Mouse (Mus musculus) mouse trophoblast stem cell (cell line): ENCODE data around the gene Akp3.

Source experiments
- in situ Hi-C, 2 experiments: fragments of 300-500 bp; cut with MseI, MboI; formaldehyde crosslinking; loops; 2 replicates in 1 of 2; 3 replicates in 1 of 2; pipeline ENCODE4 v1.15.1; 2025

The Akp3 gene

DNA sequence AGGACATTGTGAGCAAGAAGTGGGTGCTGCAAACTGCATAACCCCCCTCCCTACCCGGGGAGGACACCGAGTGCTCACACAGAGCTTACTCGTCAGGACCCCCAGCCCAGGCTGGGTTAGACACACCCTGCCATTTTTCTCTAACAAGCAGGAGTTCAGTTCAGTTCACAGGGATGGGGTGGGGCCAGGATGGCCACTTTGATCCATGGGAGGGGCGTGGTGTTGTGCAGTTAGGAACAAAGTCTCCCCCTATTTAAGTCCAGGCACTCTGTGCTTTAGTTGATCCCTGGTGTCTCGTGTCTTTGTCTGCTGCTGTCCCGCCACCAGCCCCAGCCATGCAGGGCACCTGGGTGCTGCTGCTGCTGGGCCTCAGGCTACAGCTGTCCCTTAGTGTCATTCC, at the start of gene Akp3:
Gene Akp3, plus strand, starts transcription at position 301 of the 400 bp plus-strand sequence.
- in situ Hi-C loops, result no loop called here

DNA sequence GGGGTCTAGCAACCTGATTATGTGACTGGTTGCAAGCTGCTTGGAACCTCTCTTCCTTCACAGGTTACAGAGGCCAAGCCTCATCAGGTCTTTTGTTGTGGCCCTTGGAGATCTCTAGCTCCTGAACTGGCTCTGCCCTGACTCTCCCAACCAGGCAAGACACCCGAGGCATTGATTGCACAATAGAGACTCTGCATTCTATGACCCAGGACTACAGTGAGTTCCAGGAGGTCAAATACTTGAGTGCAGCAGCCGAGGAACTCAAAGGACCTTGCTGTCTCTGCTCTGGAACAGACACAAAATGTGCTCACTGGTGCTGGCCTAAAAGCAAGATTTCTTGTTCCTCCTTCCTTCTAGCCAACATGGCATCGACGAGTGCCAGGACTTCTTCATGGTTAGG, 38.6 kb upstream of the Akp3 start:
- in situ Hi-C loops, result no loop called here

DNA sequence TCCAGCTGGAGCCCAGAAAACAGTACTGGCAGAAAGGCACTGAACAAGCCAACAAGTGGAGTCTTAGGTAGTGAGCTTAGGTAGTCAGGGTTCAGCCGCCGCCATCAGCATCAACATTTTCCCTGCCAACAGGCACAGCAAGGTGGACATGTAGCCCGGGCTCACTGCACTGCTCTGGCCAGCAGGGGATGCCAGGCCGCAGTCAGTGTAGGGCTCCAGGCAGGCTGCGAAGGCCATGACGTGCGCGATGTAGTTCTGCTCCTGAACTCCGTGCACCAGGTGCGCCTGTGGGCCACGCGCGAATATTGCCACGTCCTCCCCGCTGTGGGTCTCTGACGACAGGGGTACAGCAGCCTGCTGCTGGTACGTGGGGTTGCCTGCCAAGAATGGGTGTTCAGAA, 37.8 kb upstream of the Akp3 start:
- in situ Hi-C loops, result no loop called here

DNA sequence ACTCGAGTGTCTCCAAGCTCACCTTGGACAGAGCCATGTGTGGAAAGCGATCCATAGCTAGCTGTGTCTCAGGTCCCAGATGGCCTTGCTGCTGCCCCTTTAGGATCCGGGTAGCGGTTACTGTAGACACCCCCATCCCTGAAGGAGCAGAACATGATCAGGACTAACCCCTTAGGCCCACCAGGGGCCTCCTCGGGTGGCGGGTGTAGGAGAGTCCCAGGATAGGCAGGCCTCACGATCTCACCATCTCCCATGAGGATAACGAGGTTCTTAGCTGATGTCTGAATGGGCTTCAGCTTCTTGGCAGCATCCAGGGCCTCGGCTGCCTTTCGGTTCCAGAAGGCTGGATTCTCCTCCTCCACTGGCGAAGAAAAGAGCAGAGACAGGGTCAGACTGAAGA, 35.5 kb upstream of the Akp3 start:
- in situ Hi-C loops, result no loop called here

DNA sequence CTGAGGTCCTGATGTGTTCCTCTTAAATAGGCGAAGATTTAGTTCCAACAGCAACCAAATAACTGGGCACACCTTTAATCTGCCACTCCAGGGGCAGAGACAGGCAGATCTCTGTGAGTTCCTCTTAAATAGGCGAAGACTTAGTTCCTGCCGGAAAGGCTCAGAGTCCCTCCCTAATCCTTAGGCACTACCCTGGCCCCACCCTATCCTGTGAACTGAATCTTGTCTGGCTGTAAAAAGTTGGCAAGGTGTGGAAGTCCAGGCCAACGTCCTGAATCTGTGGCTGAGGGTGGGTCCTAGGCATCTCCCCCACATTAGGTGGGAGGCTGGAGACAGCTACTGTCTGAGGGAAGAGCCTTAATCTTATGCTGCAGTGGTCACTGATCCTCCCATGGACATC, 34.9 kb upstream of the Akp3 start, which contains the start of gene Alppl2:
Gene Alppl2, minus strand, starts transcription at position 101 of the 400 bp plus-strand sequence.
- in situ Hi-C loops, result no loop called here

DNA sequence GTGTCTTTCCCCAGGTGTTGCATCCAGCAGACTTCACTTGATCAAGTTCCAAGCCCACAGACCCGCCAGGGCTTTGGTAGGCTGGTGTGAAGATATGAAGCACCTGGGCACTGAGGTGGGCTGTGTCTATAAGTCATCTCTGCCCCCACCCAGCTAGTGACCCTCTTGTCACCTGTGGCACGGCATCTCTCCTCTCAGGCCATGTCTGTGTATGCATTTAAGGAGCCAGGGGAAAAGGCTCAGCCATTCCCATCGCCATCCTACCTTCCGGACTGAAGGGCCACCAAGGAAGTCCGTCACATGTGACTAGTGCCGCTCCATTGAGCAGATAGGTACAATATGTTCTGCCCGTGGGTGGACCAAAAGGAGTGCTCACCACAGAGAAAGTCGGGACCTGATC, 29.1 kb upstream of the Akp3 start:
- in situ Hi-C loops, result no loop called here

DNA sequence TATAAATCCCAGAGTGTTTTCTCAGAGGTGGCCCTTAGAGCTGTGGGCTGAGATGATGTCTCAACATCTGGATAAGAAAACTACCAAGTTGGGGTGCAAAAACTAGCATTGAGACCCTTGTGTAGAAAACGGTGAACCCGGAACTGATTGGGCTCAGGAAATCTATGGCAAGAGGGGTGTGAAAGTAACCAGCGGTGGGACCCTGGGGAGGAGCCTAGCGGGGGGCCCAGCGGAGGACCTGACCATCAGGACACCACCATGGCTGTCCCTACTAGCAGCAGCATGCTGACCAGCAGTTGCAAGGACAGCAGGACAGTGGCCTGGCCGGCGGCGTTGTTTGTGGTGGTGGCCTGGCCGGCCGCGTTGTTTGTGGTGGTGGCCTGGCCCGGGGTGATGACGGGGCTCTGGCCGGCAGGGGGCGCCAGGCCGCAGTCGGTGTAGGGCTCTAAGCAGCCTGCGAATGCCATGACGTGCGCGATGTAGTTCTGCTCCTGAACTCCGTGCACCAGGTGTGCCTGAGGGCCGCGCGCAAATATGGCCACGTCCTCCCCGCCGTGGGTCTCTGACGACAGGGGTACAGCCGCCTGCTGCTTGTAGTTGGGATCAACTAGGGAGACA, 26.3 kb upstream of the Akp3 start:
- in situ Hi-C loops, result no loop called here

DNA sequence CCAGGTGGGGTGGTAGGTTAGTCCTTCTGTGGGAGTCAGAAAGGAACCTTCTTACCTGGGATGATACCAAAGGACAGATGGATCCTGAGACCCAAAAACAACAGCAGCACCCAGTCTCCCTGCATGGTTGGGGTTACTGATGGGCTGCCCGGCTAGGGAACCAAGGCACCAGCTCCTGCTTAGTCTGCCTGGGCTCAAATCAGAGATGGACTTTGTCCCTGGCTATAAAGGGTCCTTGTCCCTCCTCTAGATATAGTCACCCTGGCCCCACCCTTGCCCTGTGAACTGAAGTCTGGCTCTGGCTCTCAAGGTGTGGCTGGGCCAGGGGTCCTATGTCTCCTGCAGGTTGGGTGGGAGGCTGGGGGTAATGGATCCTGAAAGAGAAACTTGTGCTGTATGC, 23.4 kb upstream of the Akp3 start, which contains the start of gene Alpi:
Gene Alpi, minus strand, starts transcription at position 196 of the 400 bp plus-strand sequence.
- in situ Hi-C loops, result no loop called here

DNA sequence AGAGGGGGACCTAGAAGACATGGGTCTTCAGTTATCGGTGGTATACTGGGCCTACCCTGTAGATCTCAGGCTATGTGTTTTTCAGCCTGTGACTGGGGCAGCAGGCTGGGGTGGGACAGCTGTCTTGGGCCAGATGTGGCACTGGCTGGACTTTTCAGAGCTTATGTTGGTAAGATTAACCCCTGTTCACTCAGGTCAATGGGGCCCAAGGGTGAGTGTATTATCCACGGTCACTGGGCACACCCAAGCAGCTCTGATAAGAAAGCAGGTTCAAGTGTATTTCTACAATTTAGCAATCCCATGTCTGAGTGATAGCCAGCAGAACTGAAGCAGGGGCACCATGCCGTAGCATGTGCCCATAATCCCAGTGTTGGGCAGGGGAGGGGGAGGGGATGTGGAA, 22.7 kb upstream of the Akp3 start:
- in situ Hi-C loops, result no loop called here

DNA sequence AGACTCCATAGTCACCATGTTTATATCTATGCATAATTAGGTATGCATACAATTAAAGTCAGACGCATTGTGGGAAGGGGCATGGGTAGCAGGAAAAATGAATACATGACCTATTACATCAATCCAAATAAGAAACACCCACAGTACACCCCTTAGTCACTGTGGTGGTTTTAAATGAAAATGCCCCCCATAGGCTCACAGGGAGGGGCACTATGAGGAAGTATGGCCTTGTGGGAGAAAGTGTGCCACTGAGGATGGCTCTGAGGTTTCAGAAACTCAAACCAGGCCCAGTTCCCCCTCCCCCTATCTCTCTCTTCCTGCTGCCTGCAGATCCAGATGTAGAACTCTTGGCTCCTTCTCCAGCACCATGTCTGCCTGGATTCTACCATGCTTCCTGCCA, 20.8 kb upstream of the Akp3 start:
- in situ Hi-C loops, result no loop called here

DNA sequence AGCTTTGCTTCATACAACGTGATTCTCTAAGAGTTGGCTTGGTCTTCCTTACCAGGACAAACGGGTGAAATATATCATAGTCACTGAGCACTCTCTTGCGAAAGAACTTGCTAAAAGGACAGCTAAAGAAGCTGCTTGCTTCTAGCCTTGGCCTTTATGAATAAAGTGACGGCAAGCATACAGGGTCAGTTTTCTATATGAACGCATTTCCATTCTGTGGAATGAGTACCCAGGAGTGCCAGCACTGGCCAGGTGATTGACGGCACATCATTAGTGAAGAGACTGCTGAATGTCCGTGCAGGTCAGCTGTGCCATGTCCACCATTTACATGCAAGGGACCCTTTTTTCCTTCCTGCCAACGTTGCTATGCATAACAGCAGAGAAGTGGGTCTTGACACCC, 18.2 kb upstream of the Akp3 start:
- in situ Hi-C loops, result loop anchor here in 1 of 2 experiments (5.0 kb wide), 1 partner anchor 76 kb away; the partner anchor contains the start of gene Prss56

DNA sequence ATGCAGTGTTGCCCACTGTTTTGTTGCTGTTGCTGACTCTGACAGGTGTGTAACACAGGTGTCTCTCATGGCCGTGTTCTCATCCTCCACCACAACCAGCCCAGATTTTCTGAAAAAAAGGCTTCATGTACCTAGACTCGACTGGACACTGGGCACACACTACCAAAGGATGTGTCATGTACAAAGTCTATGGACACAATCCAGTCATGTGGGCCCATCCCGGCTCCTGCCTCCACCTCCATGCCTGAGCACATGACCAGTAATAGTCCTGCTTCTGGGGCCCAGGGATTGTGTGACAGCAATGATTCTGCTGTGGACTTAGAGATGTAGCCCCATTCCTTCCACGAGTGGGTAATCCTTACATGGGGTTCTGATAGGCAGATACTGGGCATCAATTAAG, 16.2 kb upstream of the Akp3 start:
- in situ Hi-C loops, result loop anchor here in 1 of 2 experiments (5.0 kb wide), 1 partner anchor 74 kb away; the partner anchor contains the start of gene Prss56

DNA sequence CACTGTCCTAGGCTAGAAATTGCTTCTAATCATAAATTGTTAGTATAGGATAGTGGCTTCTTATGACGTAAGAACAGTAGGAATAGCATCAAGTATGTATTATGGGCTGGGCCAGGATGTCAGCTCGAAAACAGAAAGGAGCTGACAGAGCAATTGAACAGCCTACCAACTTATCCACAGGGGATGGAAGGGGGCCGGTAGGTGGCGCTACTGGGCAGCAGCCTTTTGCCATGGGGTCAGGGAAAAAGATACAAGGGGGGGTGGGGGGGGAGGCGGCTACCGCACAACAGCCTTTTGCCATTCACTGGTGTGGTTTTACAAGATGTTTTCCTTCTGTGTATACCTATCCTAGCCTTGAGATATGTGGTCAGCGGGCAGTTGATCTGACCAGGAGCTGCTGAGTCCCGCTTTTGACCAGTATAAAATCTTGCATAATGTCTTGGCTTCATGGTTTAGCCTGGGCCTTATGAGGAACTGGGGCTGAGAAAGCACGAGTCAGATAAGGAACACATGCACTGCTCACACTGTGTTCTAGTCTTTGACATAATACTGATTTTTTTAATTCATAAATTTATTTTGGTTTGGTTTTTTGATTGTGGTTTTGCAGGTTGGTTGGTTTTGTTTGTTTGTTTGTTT, 12.9 kb upstream of the Akp3 start:
- in situ Hi-C loops, result no loop called here

DNA sequence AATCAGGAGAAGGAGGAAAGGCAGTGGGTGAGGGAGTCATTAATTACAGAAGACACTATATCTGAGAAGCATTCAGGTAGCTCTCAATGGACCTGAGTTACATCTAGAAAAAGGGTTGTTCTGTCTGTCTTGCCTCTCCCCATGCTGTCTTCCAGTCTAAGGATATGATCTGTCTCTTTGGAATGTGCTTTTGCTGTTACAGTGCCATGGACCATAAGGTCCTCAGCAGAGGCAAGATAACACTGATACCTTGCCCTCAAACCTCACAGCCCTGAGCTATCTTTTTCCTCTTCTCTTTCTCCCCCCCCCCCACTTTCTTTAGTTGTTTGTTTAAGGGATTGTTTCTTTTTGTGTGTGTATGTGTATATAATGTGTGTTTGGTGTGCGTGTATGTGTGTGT, 10.0 kb upstream of the Akp3 start:
- in situ Hi-C loops, result no loop called here

DNA sequence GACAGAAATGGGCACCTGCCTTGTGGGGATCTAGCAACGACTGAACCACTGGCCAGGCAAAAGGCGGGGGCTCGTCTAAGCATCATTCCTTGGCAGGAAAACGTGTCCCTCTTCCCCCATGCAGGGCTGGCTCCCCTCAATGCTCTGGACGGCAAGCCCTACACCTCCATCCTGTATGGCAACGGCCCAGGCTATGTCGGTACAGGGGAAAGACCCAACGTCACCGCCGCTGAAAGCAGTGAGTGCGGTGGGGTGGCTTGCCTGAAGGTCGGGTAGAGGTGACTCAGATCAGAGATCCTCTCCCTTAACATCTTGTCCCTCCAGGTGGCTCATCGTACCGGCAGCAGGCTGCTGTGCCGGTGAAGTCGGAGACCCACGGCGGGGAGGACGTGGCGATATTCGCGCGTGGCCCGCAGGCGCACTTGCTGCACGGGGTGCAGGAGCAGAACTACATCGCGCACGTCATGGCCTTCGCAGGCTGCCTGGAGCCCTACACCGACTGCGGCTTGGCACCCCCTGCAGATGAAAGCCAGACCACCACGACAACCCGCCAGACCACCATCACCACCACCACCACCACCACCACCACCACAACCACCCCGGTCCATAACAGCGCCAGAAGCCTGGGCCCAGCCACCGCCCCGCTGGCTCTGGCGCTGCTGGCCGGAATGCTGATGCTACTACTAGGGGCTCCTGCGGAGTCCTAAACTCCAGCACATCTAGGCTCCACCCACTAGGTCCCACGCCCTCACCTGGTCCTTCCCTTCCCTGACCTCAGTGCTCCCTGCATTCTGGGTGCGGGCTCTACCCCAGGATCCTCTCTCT, 2.6 kb downstream of the Akp3 start:
- in situ Hi-C loops, result no loop called here

DNA sequence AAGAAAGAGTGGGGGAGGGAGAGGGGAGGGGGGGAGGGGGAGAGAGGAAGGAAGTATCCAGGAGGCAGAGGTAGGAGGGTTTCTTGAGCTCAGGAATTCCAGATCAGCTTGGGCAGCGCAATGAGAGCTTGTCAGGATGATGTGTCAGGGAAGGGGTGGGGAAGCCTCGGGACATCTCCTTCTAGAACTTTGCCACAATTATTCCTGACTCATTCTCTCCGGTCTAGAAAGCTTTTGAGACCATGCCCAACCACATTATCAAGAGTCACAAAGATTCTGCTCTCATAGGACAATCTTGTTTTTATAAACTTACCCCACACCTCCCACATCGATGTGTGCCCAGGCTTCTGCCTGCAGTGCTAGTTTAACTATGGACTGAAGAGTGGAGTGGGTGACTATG, 7.0 kb downstream of the Akp3 start:
- in situ Hi-C loops, result no loop called here

DNA sequence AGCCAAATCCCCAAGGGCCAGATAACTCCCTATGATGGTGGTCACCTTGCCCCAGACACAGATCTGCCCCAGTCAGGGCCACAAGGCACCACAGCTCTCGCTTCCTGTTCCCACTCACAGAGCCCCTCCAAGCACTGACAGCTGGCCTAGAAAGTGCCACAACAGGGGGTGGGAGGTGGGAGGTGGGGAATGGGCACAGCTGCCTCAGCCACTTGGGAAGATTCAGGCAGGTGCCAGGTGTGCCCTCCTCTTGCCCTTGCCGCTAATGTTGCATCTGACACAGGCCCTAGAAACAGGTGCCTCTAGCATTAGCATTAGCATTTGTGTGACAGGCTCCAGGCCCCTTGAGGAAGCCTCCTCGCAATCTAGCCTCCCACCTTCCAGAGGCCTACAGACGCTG, 16.8 kb downstream of the Akp3 start:
- in situ Hi-C loops, result no loop called here

DNA sequence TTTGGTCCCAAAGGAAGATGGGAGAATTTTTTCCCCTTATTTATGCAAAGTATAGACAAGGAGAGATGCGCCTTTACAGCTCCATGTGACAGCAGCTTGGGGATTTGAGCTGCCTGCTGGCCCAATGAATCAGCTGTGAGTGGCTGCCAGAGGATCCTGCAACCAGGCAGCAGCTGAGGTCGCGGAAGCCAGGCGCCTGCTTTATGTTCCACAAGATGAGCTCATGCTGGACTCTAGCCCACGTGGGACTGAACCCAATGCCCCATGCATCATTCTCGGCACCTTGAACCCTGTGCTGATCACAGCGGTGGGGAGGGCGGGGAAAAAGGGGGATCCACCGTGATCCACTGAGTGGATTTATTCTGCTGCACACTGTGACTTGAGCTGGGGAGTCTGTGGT, 17.7 kb downstream of the Akp3 start:
- in situ Hi-C loops, result no loop called here

DNA sequence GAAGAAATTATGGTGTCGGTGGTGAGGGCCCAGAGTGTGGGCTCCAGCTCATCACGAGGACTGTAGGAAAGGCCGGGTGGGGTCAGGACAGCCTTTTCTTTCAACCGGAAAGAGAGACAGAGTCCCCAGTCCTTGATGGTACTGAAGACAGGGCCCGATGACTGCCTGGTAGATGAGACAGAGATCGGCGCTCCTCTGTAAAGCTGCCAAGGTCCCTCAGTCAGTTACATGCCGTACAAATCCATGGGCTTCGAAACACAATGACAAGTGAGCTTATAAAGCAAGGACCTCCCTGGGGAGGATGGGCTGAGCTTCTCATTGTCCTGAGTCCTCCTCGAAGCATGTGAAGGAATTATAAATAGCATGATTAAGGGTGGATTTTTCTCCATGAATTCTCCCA, 18.4 kb downstream of the Akp3 start:
- in situ Hi-C loops, result no loop called here

DNA sequence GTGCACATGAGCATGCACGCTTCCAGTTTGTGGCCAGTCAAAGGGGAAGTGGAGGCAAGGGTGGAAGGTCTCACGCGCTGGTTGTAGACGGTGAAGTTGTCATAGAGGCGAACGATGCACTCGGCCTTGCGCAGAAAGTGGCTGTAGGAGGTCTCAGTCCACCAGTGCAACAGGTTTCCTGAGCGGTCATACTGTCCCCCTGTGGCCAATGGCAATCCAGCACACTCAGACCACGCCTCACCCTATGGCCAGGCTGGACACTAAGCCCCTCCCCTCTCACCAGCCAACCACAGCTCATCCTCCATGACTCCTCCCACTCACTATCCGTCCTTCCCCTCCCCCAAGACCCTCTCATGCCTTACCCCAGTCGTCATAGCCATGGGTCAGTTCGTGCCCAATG, 24.6 kb downstream of the Akp3 start:
- in situ Hi-C loops, result no loop called here

DNA sequence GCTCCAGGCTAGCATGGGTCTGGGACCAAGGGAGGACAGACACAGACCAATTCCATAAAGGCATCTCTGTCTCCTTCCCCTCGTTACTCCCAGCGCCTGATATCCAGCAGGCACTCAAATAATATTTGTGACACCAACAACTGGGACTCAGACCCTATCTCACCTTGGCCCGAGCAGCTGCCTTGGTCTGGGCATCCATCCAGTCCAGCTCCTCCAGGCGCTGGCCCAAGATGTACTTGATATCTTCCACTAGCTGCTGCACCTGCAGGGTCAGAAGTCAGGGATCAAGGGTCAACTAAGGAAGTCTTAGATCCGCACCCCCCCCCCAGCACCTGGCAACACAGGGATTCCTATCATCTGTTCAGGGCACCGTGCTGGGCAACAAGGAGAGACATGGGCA, 26.5 kb downstream of the Akp3 start:
- in situ Hi-C loops, result no loop called here

DNA sequence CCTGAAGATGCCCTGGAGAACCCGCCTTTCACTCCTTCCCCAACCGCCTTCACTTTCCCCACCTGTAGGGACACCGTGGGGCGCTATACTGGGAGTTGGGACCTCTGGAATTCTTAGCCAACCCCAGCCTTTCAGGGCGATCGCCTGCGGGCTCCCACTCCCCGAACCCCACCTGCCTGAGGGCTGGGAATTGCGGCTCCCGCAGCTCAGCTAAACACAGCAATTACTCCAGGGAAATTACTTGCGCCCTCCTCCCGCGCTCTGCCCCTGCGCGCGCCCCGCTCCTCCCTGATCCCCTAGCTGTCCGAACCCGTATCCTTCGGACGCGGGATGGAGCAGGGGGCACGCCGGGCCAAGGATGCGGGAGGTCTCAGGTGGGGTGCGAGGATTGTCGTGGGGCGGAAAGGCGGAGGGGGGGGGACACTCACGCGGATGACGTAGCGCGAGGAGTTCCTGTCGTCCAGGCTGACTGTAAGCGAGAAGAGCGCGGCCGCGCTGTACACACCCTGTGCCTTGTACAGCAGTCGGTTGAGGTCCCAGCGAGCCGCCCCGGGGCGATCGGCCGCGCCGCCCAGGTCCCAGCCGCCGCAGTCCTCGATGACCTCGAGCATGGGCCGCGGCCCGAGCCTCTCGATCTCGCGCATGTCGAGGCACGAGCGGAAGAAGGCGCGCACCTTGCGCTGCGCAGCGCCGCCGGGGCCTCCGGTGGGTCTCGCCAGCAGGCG, 29.2 kb downstream of the Akp3 start:
- in situ Hi-C loops, result no loop called here
